In the genomic region with DNA sequence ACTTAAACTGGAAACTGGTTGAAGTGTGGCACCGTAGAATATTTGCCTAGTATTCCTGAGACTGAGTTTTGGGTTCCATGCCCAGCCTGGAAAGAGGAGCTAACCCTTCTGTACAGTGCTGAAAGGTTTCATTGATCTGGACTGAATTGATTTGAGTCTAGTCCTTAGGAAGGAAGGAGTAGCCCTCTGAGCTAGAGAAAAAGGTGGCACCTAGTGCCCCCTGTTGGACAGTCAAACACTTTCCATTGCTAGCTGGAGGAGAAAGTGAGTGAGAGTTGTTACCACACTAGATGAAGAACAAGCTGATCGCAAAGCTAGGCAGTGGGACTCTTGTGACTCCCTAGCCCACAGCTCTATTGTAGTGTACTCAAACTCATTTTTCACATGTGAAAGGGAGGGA, we compare ENCODE assay signal across 10 mouse cellular contexts. TPM values are rescaled to one million over a fixed set of nuclear protein-coding genes. Genes with fewer than 3 reads are reported as not detected.
DNase-seq lines count a peak whose midpoint lies in the region; ATAC-seq and TF ChIP-seq lines count a peak whose summit lies in the region.
"Had no signal": no experiment of that assay in that cellular context is flagged by ENCODE, and none has a peak within 500 bp of the region (broad histone marks: within the 10 kb centered on the region; RNA-seq: fewer than 3 reads in every experiment).

No protein-coding gene starts in this region.

- H3K27me3 ChIP-seq in limb, embryonic 11.5 days (ENCODE audit: control insufficient read depth, insufficient read depth, low read length), result no peaks in the 10 kb centered on the region
- H3K27me3 ChIP-seq in limb, embryonic 10.5 days (ENCODE audit: low read depth, poor library complexity, severe bottlenecking), result no peaks in the 10 kb centered on the region
- H3K27me3 ChIP-seq in embryonic facial prominence, embryonic 11.5 days (ENCODE audit: control insufficient read depth, insufficient read depth, low read length), result no peaks in the 10 kb centered on the region
- H3K27me3 ChIP-seq in stomach, postnatal 0 days (ENCODE audit: control insufficient read depth, insufficient read depth, low read length), result no peaks in the 10 kb centered on the region
- H3K27me3 ChIP-seq: heart, embryonic 13.5 days had no signal

- H3K27ac ChIP-seq in limb, embryonic 11.5 days (replicated peaks; ENCODE audit: low read depth, low read length), result no peak overlapping the region
- H3K27ac ChIP-seq in limb, embryonic 10.5 days, result no peak overlapping the region
- no peak overlapping the region for H3K27ac ChIP-seq in embryonic facial prominence, embryonic 11.5 days (replicated peaks; ENCODE audit: low read depth, low read length)
- H3K27ac ChIP-seq in stomach, postnatal 0 days (replicated peaks), result no peak overlapping the region
- H3K27ac ChIP-seq: heart, embryonic 13.5 days; macrophage had no signal

- no peaks in the 10 kb centered on the region for H3K36me3 ChIP-seq in limb, embryonic 11.5 days (ENCODE audit: control insufficient read depth, insufficient read depth, low read length)
- no peaks in the 10 kb centered on the region for H3K36me3 ChIP-seq in limb, embryonic 10.5 days
- H3K36me3 ChIP-seq in embryonic facial prominence, embryonic 11.5 days (replicated peaks; ENCODE audit: control insufficient read depth, insufficient read depth, low read depth, low read length), result no peaks in the 10 kb centered on the region
- no peaks in the 10 kb centered on the region for H3K36me3 ChIP-seq in stomach, postnatal 0 days (ENCODE audit: control insufficient read depth, insufficient read depth, low read length)
- H3K36me3 ChIP-seq: heart, embryonic 13.5 days had no signal

- TF ChIP-seq EP300 in stomach, postnatal 0 days (optimal IDR thresholded peaks at IDR 0.05), result no peak

- ATAC-seq in limb, embryonic 11.5 days (ENCODE audit: insufficient number of reproducible peaks, low FRiP score, low TSS enrichment, low read depth), result no peak
- no peak for ATAC-seq in embryonic facial prominence, embryonic 11.5 days (replicated peaks; ENCODE audit: insufficient number of reproducible peaks, low FRiP score, low TSS enrichment, low read depth)
- ATAC-seq in stomach, postnatal 0 days (ENCODE audit: low FRiP score, low TSS enrichment), result no peak

- H3K9ac ChIP-seq in limb, embryonic 11.5 days (ENCODE audit: low read length), result no peak overlapping the region
- H3K9ac ChIP-seq in embryonic facial prominence, embryonic 11.5 days (replicated peaks; ENCODE audit: low read length), result no peak overlapping the region
- H3K9ac ChIP-seq in stomach, postnatal 0 days (ENCODE audit: low read length), result no peak overlapping the region
- H3K9ac ChIP-seq: heart, embryonic 13.5 days had no signal

- DNase-seq in adrenal gland, adult 2 months, result peak; percentile 30
- no peak for DNase-seq in adrenal gland, adult 18-20 months (ENCODE audit: low spot score in 2 of 2)
- DNase-seq in limb, embryonic 11.5 days (ENCODE audit: low spot score), result peak; percentile 40
- DNase-seq in limb, embryonic 10.5 days (ENCODE audit: low spot score), result no peak
- DNase-seq in embryonic facial prominence, embryonic 11.5 days (ENCODE audit: low spot score), result peak; percentile 59
- peak; percentile 29 for DNase-seq in stomach, postnatal 0 days (ENCODE audit: low spot score)
- no peak for DNase-seq in layer of hippocampus, postnatal 36 days
- no peak for DNase-seq in cerebellum, adult 9-11 months

- peaks cover 6% of the 10 kb centered on the region; the same call in 1 of the 2 replicates for H3K4me1 ChIP-seq in limb, embryonic 11.5 days (ENCODE audit: control insufficient read depth, insufficient read depth, low read length)
- H3K4me1 ChIP-seq in limb, embryonic 10.5 days, result peaks cover 36% of the 10 kb centered on the region
- no peaks in the 10 kb centered on the region for H3K4me1 ChIP-seq in embryonic facial prominence, embryonic 11.5 days (ENCODE audit: control insufficient read depth, insufficient read depth, low read length)
- H3K4me1 ChIP-seq in stomach, postnatal 0 days (replicated peaks; ENCODE audit: control insufficient read depth, insufficient read depth), result no peaks in the 10 kb centered on the region

- WGBS in limb, embryonic 11.5 days, result 71% methylated on average over 2 of the region's 2 CpGs
- 69% methylated on average over 2 of the region's 2 CpGs for WGBS in limb, embryonic 10.5 days
- 49% methylated on average over 2 of the region's 2 CpGs for WGBS in embryonic facial prominence, embryonic 11.5 days
- WGBS in stomach, postnatal 0 days, result 75% methylated on average over 2 of the region's 2 CpGs

- H3K4me3 ChIP-seq in limb, embryonic 11.5 days (ENCODE audit: low read depth, low read length), result no peak overlapping the region
- H3K4me3 ChIP-seq in limb, embryonic 10.5 days, result no peak overlapping the region
- H3K4me3 ChIP-seq in embryonic facial prominence, embryonic 11.5 days (ENCODE audit: low read depth, low read length), result no peak overlapping the region
- no peak overlapping the region for H3K4me3 ChIP-seq in stomach, postnatal 0 days (ENCODE audit: low read depth, low read length)
- H3K4me3 ChIP-seq: heart, embryonic 13.5 days had no signal

- H3K4me2 ChIP-seq in limb, embryonic 11.5 days (ENCODE audit: low read depth, severe bottlenecking), result no peak overlapping the region
- H3K4me2 ChIP-seq in embryonic facial prominence, embryonic 11.5 days (ENCODE audit: low read depth, low read length), result no peak overlapping the region
- no peak overlapping the region for H3K4me2 ChIP-seq in stomach, postnatal 0 days (replicated peaks; ENCODE audit: low read depth)
- H3K4me2 ChIP-seq: heart, embryonic 13.5 days had no signal

- no peaks in the 10 kb centered on the region for H3K9me3 ChIP-seq in limb, embryonic 11.5 days (ENCODE audit: control insufficient read depth, low read length)
- no peaks in the 10 kb centered on the region for H3K9me3 ChIP-seq in limb, embryonic 10.5 days (replicated peaks)
- no peaks in the 10 kb centered on the region for H3K9me3 ChIP-seq in embryonic facial prominence, embryonic 11.5 days (replicated peaks; ENCODE audit: control insufficient read depth, low read length)
- no peaks in the 10 kb centered on the region for H3K9me3 ChIP-seq in stomach, postnatal 0 days (ENCODE audit: control insufficient read depth, low read length)
- H3K9me3 ChIP-seq: heart, embryonic 13.5 days had no signal

- peak; percentile 77 for TF ChIP-seq CTCF in stomach, postnatal 0 days (IDR thresholded peaks at IDR 0.05; ENCODE audit: low read depth)

RNA-seq across cellular contexts. Expression of a gene that starts 2.9 kb away (rescaled TPM):
- not detected for total RNA-seq in adrenal gland, adult 2 months (2021)
- polyA plus RNA-seq in adrenal gland, adult 2 months (2012; rRNA removed), result 0.04 TPM in 1 of 2 replicates, not detected in the other
- not detected for total RNA-seq in adrenal gland, adult 18-20 months (2021)
- polyA plus RNA-seq in limb, embryonic 11.5 days (2014; fragmentation: Nextera tagmentation; extraction: Ambion mirVana), result 0.24 and 0.80 TPM in 2 replicates
- polyA plus RNA-seq in limb, embryonic 10.5 days (2016; fragmentation: Nextera tagmentation; extraction: Ambion mirVana), result 0.35 and 0.38 TPM in 2 replicates
- polyA plus RNA-seq in embryonic facial prominence, embryonic 11.5 days (2014; fragmentation: Nextera tagmentation; extraction: Ambion mirVana), result 0.28 and 0.59 TPM in 2 replicates
- polyA plus RNA-seq in stomach, postnatal 0 days (2015; fragmentation: Nextera tagmentation; extraction: Ambion mirVana), result 0.05 TPM in 1 of 2 replicates, not detected in the other
- total RNA-seq in layer of hippocampus, postnatal 36 days (2021), result not detected
- polyA plus RNA-seq: heart, embryonic 13.5 days; macrophage had no signal

RNA-seq across cellular contexts. Expression of a gene that starts 4.3 kb away (rescaled TPM):
- total RNA-seq in adrenal gland, adult 2 months (2021), result 10 to 100 TPM in 1 of 2 experiments, 1 to 10 TPM in 1; 6.6 to 12.4 TPM
- 25.1 and 25.4 TPM in 2 replicates for polyA plus RNA-seq in adrenal gland, adult 2 months (2012; rRNA removed)
- total RNA-seq in adrenal gland, adult 18-20 months (2021), result 1 to 10 TPM; 6.2 to 6.3 TPM
- polyA plus RNA-seq in limb, embryonic 11.5 days (2014; fragmentation: Nextera tagmentation; extraction: Ambion mirVana), result 20.5 and 22.7 TPM in 2 replicates
- 22.0 and 25.4 TPM in 2 replicates for polyA plus RNA-seq in limb, embryonic 10.5 days (2016; fragmentation: Nextera tagmentation; extraction: Ambion mirVana)
- 17.1 and 19.0 TPM in 2 replicates for polyA plus RNA-seq in embryonic facial prominence, embryonic 11.5 days (2014; fragmentation: Nextera tagmentation; extraction: Ambion mirVana)
- 4.0 and 5.7 TPM in 2 replicates for polyA plus RNA-seq in stomach, postnatal 0 days (2015; fragmentation: Nextera tagmentation; extraction: Ambion mirVana)
- total RNA-seq in layer of hippocampus, postnatal 36 days (2021), result 10 to 100 TPM; 25.0 to 32.3 TPM

RNA-seq across cellular contexts. Expression of a gene that starts 39.5 kb away (rescaled TPM):
- 10 to 100 TPM; 11.0 to 11.6 TPM for total RNA-seq in adrenal gland, adult 2 months (2021)
- polyA plus RNA-seq in adrenal gland, adult 2 months (2012; rRNA removed), result 25.5 and 28.1 TPM in 2 replicates
- 10 to 100 TPM; 11.0 to 12.3 TPM for total RNA-seq in adrenal gland, adult 18-20 months (2021)
- 24.4 and 25.6 TPM in 2 replicates for polyA plus RNA-seq in limb, embryonic 11.5 days (2014; fragmentation: Nextera tagmentation; extraction: Ambion mirVana)
- 31.3 and 31.9 TPM in 2 replicates for polyA plus RNA-seq in limb, embryonic 10.5 days (2016; fragmentation: Nextera tagmentation; extraction: Ambion mirVana)
- 18.2 and 19.6 TPM in 2 replicates for polyA plus RNA-seq in embryonic facial prominence, embryonic 11.5 days (2014; fragmentation: Nextera tagmentation; extraction: Ambion mirVana)
- polyA plus RNA-seq in stomach, postnatal 0 days (2015; fragmentation: Nextera tagmentation; extraction: Ambion mirVana), result 8.9 and 9.2 TPM in 2 replicates
- 1 to 10 TPM; 5.6 to 7.4 TPM for total RNA-seq in layer of hippocampus, postnatal 36 days (2021)

RNA-seq across cellular contexts. Expression of a gene that starts 41.5 kb away (rescaled TPM):
- total RNA-seq in adrenal gland, adult 2 months (2021), result under 1 TPM in 1 of 2 experiments, not detected in 1; 0.10 TPM
- 0.13 and 0.42 TPM in 2 replicates for polyA plus RNA-seq in adrenal gland, adult 2 months (2012; rRNA removed)
- under 1 TPM; 0.10 TPM for total RNA-seq in adrenal gland, adult 18-20 months (2021)
- 0.45 and 0.63 TPM in 2 replicates for polyA plus RNA-seq in limb, embryonic 11.5 days (2014; fragmentation: Nextera tagmentation; extraction: Ambion mirVana)
- 0.84 and 1.1 TPM in 2 replicates for polyA plus RNA-seq in limb, embryonic 10.5 days (2016; fragmentation: Nextera tagmentation; extraction: Ambion mirVana)
- polyA plus RNA-seq in embryonic facial prominence, embryonic 11.5 days (2014; fragmentation: Nextera tagmentation; extraction: Ambion mirVana), result 0.17 and 0.46 TPM in 2 replicates
- 0.12 and 0.18 TPM in 2 replicates for polyA plus RNA-seq in stomach, postnatal 0 days (2015; fragmentation: Nextera tagmentation; extraction: Ambion mirVana)
- total RNA-seq in layer of hippocampus, postnatal 36 days (2021), result under 1 TPM; 0.10 to 0.30 TPM

RNA-seq across cellular contexts. Expression of a gene that starts 56.8 kb away (rescaled TPM):
- total RNA-seq in adrenal gland, adult 2 months (2021), result not detected
- not detected in 2 replicates for polyA plus RNA-seq in adrenal gland, adult 2 months (2012; rRNA removed)
- not detected for total RNA-seq in adrenal gland, adult 18-20 months (2021)
- 0.91 and 1.3 TPM in 2 replicates for polyA plus RNA-seq in limb, embryonic 11.5 days (2014; fragmentation: Nextera tagmentation; extraction: Ambion mirVana)
- 1.4 and 2.0 TPM in 2 replicates for polyA plus RNA-seq in limb, embryonic 10.5 days (2016; fragmentation: Nextera tagmentation; extraction: Ambion mirVana)
- polyA plus RNA-seq in embryonic facial prominence, embryonic 11.5 days (2014; fragmentation: Nextera tagmentation; extraction: Ambion mirVana), result 0.84 and 1.0 TPM in 2 replicates
- polyA plus RNA-seq in stomach, postnatal 0 days (2015; fragmentation: Nextera tagmentation; extraction: Ambion mirVana), result 50.9 and 58.2 TPM in 2 replicates
- total RNA-seq in layer of hippocampus, postnatal 36 days (2021), result not detected
- polyA plus RNA-seq: macrophage had no signal

Comparison
In these comparisons a context has a peak if more than half of its experiments do, and no peak if none do; other contexts are left out.
1. DNase-seq: peak in adrenal gland, adult 2 months (single experiment), limb, embryonic 11.5 days (single experiment), embryonic facial prominence, embryonic 11.5 days (single experiment) and stomach, postnatal 0 days (single experiment); none in adrenal gland, adult 18-20 months (0 of 2), limb, embryonic 10.5 days (single experiment), layer of hippocampus, postnatal 36 days (0 of 2) and cerebellum, adult 9-11 months (single experiment).